Mouse (Mus musculus) heart, adult 2 months (tissue): ENCODE results near the gene Tsr3. TPM values are rescaled to one million over a fixed set of nuclear protein-coding genes. Genes with fewer than 3 reads are reported as not detected.

Experiments
- DNase-seq, 2 experiments: peaks; one replicate each; pipeline ENCODE4 v3.0.0; 2021
- H3K27ac ChIP-seq: fragments of 200-600 bp; 2 replicates; pipeline ENCODE4 v1.8.1; 2022
- H3K27me3 ChIP-seq: fragments of 200-500 bp; 2 replicates; pipeline ENCODE4 v1.6.1; 2012; ENCODE audit warnings: mild to moderate bottlenecking, low read length, inconsistent platforms, mixed read lengths; ENCODE audit not compliant: control insufficient read depth, insufficient read depth
- H3K36me3 ChIP-seq: fragments of 200-500 bp; 2 replicates; pipeline ENCODE4 v1.6.1; 2012; ENCODE audit warnings: low read length, inconsistent platforms; ENCODE audit not compliant: control insufficient read depth, insufficient read depth
- H3K4me1 ChIP-seq: fragments of 200-500 bp; 2 replicates; pipeline ENCODE4 v1.6.1; 2011; ENCODE audit warnings: low read length; ENCODE audit not compliant: control insufficient read depth, insufficient read depth
- H3K4me3 ChIP-seq: fragments of 200-600 bp; 2 replicates; pipeline ENCODE4 v1.8.1; 2022
- H3K79me2 ChIP-seq: fragments of 200-500 bp; replicated peaks from 2 replicates; pipeline ENCODE4 v1.6.1; 2012; ENCODE audit warnings: mild to moderate bottlenecking, inconsistent platforms, low read length, moderate library complexity, mixed read lengths; ENCODE audit not compliant: control insufficient read depth, insufficient read depth
- H3K9ac ChIP-seq: fragments of 200-500 bp; 2 replicates; pipeline ENCODE4 v1.6.1; 2012; ENCODE audit warnings: low read depth, mild to moderate bottlenecking, control low read depth, inconsistent platforms, low read length, mixed read lengths
- CTCF ChIP-seq: fragments of 200-600 bp; IDR thresholded peaks from 2 replicates; pipeline ENCODE4 v1.8.1; 2022; ENCODE audit warnings: antibody characterized with exemption, mild to moderate bottlenecking, moderate library complexity
- EP300 ChIP-seq: fragments of 200-500 bp; IDR thresholded peaks from 2 replicates; pipeline ENCODE4 v1.6.1; 2011; ENCODE audit warnings: low read depth, low read length, control low read depth; ENCODE audit not compliant: insufficient read depth
- POLR2A ChIP-seq: fragments of 200-500 bp; IDR thresholded peaks from 2 replicates; pipeline ENCODE4 v1.6.1; 2011; ENCODE audit warnings: mild to moderate bottlenecking, low read depth, low read length, control low read depth; ENCODE audit not compliant: insufficient read depth
- WGBS: fragments of 180-500 bp; shearing (Covaris S2); methylation state at CpG from one replicate; pipeline ENCODE4 v1.1.7; 2018; 5-methylcytosine and 5-hydroxymethylcytosine counted together
- intact Hi-C: fragments of 180-260 bp; cut with DNase I; formaldehyde crosslinking; loops from one replicate; pipeline ENCODE4 v1.15.1; 2025
- long read RNA-seq: library from polyadenylated mRNA; stranded (forward); transcript quantifications from one replicate; pipeline ENCODE4 v2.0.0, GENCODE M21; 2021
- polyA plus RNA-seq: library from polyadenylated mRNA; depleted of rRNA; stranded (reverse); fragments of >200 nt; gene quantifications from 2 replicates; pipeline ENCODE4 v1.2.3, GENCODE M21; 2012; rRNA removed
- total RNA-seq, 2 experiments: library from RNA; stranded (reverse); gene quantifications; 2 replicates each; pipeline ENCODE4 v1.2.3; 2021

The Tsr3 gene
- 1 to 10 TPM; 6.9 to 8.2 TPM for total RNA-seq
- 7.1 TPM in 2 replicates for polyA plus RNA-seq
- long read RNA-seq, transcript Tsr3-201 (6 exons, 1,192 nt): major isoform, 10 of 17 reads
- long read RNA-seq, partial matches to known transcripts: 3 of 17 reads
- long read RNA-seq, other reads (novel, unspliced or antisense): 4 of 17 reads

GRCm38 (mm10) chr17:25239695-25240636 lies at the start of gene Tsr3, which contains the start of gene Gnptg:
TSS of gene Tsr3 (plus strand) at chr17:25240170.
TSS of gene Gnptg (minus strand) at chr17:25240124.
- Histone ChIP-seq H3K4me3 (peak within 1 kb of the TSS; percentile 89), H3K36me3 (no peaks in the 10 kb centered on the region), H3K27me3 (no peaks in the 10 kb centered on the region), H3K27ac (peak within 1 kb of the TSS; percentile 74), H3K9ac (peak within 1 kb of the TSS; percentile 75), H3K4me1 (peaks cover 5% of the 10 kb centered on the region; the same call in 1 of the 2 replicates), H3K79me2 (no peaks in the 10 kb centered on the region)
- intact Hi-C loops: loop anchor here (5.0 kb wide), 1 partner anchor 53 kb away; the partner anchor contains the start of gene Unkl
- under 1% methylated on average over 80 of the region's 80 CpGs for WGBS
- DNase-seq: peak; percentile 87 to 88
- TF ChIP-seq POLR2A (peak; percentile 66), EP300 (0 out of 2 replicates have a peak, but pooled peaks have one; percentile 3), CTCF (no peak)

- Histone ChIP-seq H3K79me2 (no peaks in the 10 kb centered on the region), H3K4me1 (no peaks in the 10 kb centered on the region), H3K4me3 (no peak overlapping the region), H3K36me3 (no peaks in the 10 kb centered on the region), H3K27ac (no peak overlapping the region), H3K27me3 (no peaks in the 10 kb centered on the region), H3K9ac (no peak overlapping the region)
- intact Hi-C loops: no loop called here
- WGBS: 91% methylated on average over 4 of the region's 4 CpGs
- DNase-seq: no peak
- TF ChIP-seq CTCF: no peak
- TF ChIP-seq EP300: no peak
- TF ChIP-seq POLR2A: no peak
These were observed 37.6 kb upstream of the Tsr3 start for GRCm38 (mm10) chr17:25202401-25202800.

- WGBS: 82% methylated on average over 4 of the region's 4 CpGs
- H3K4me1 ChIP-seq: peaks cover 5% of the 10 kb centered on the region
- intact Hi-C loops: no loop called here
- H3K9ac ChIP-seq: no peak overlapping the region
- no peaks in the 10 kb centered on the region for H3K79me2 ChIP-seq
- H3K27ac ChIP-seq: no peak overlapping the region
- no peak overlapping the region for H3K4me3 ChIP-seq
- DNase-seq: no peak
- TF ChIP-seq POLR2A: no peak
- no peak for TF ChIP-seq CTCF
- no peak for TF ChIP-seq EP300
- H3K27me3 ChIP-seq: no peaks in the 10 kb centered on the region
- no peaks in the 10 kb centered on the region for H3K36me3 ChIP-seq
These were observed 30.0 kb upstream of the Tsr3 start for GRCm38 (mm10) chr17:25210006-25210405.

- Histone ChIP-seq H3K27ac (peak overlapping the region; percentile 52), H3K4me3 (no peak overlapping the region), H3K79me2 (no peaks in the 10 kb centered on the region), H3K27me3 (no peaks in the 10 kb centered on the region), H3K36me3 (no peaks in the 10 kb centered on the region), H3K9ac (no peak overlapping the region), H3K4me1 (peaks cover 5% of the 10 kb centered on the region)
- intact Hi-C loops: no loop called here
- 41% methylated on average over 15 of the region's 15 CpGs for WGBS
- DNase-seq: peak; percentile 29 to 36
- no peak for TF ChIP-seq EP300
- TF ChIP-seq POLR2A: no peak
- TF ChIP-seq CTCF: peak; percentile 18
These were observed 29.1 kb upstream of the Tsr3 start for GRCm38 (mm10) chr17:25210680-25211466.

GRCm38 (mm10) chr17:25211705-25212104 lies 28.3 kb upstream of the Tsr3 start:
- Histone ChIP-seq H3K27me3 (no peaks in the 10 kb centered on the region), H3K9ac (no peak overlapping the region), H3K4me1 (peaks cover 5% of the 10 kb centered on the region), H3K36me3 (no peaks in the 10 kb centered on the region), H3K27ac (peak overlapping the region; percentile 36), H3K4me3 (no peak overlapping the region), H3K79me2 (no peaks in the 10 kb centered on the region)
- 41% methylated on average over 4 of the region's 4 CpGs for WGBS
- TF ChIP-seq EP300 (no peak), POLR2A (no peak), CTCF (no peak)
- intact Hi-C loops: no loop called here
- DNase-seq: no peak
